Mouse (Mus musculus) MEL (cell line): Measurements from ENCODE around the gene Usp5. TPM values are rescaled to one million over a fixed set of nuclear protein-coding genes. Genes with fewer than 3 reads are reported as not detected.

Source experiments
- DNase-seq: peaks from one replicate; pipeline ENCODE4 v3.0.0; 2011; ENCODE audit warnings: low read depth, low spot score
- H3K27ac ChIP-seq: 2 replicates; pipeline ENCODE4 v1.5.1; 2012; ENCODE audit warnings: low read depth, mild to moderate bottlenecking, control low read depth, low read length, moderate library complexity; ENCODE audit not compliant: control insufficient read depth
- H3K27me3 ChIP-seq, 2 experiments: fragments of 150-350 bp in 1 of 2; sonication (generic) in 1 of 2; 2 replicates each; pipeline ENCODE4 v1.6.1; 2012; ENCODE audit warnings: low read length in 2 of 2, mild to moderate bottlenecking in 2 of 2, improper control_type of control experiment in 1 of 2, moderate library complexity in 1 of 2; ENCODE audit not compliant: insufficient read depth in 2 of 2, control insufficient read depth in 1 of 2
- H3K36me3 ChIP-seq, 2 experiments: 2 replicates each; pipeline ENCODE4 v1.6.1; 2012 to 2014; ENCODE audit warnings: low read length in 2 of 2, improper control_type of control experiment in 1 of 2, inconsistent platforms in 1 of 2, mild to moderate bottlenecking in 1 of 2; ENCODE audit not compliant: insufficient read depth in 2 of 2, control insufficient read depth in 1 of 2
- H3K4me1 ChIP-seq, 2 experiments: fragments of 150-350 bp in 1 of 2; sonication (generic) in 1 of 2; 2 replicates each; pipeline ENCODE4 v1.6.1; 2012; ENCODE audit warnings: low read length in 2 of 2, improper control_type of control experiment in 1 of 2, mild to moderate bottlenecking in 1 of 2; ENCODE audit not compliant: insufficient read depth in 2 of 2, control insufficient read depth in 1 of 2
- H3K4me3 ChIP-seq, 2 experiments: fragments of 150-350 bp in 1 of 2; sonication (generic) in 1 of 2; 2 replicates each; pipeline ENCODE4 v1.5.1; 2012; ENCODE audit warnings: low read depth in 2 of 2, low read length in 2 of 2, mild to moderate bottlenecking in 2 of 2, moderate library complexity in 2 of 2, control low read depth in 1 of 2, improper control_type of control experiment in 1 of 2; ENCODE audit not compliant: control insufficient read depth in 1 of 2, insufficient read depth in 1 of 2
- H3K79me2 ChIP-seq: 2 replicates; pipeline ENCODE4 v1.6.1; 2012; ENCODE audit warnings: mild to moderate bottlenecking, low read length, moderate library complexity; ENCODE audit not compliant: control insufficient read depth, poor library complexity, insufficient read depth
- H3K9ac ChIP-seq: 2 replicates; pipeline ENCODE4 v1.6.1; 2012; ENCODE audit warnings: low read depth, mild to moderate bottlenecking, control low read depth, low read length, moderate library complexity; ENCODE audit not compliant: control insufficient read depth, poor library complexity, severe bottlenecking
- H3K9me3 ChIP-seq: fragments of 150-350 bp; sonication (generic); replicated peaks from 2 replicates; pipeline ENCODE4 v1.6.1; 2012; ENCODE audit warnings: mild to moderate bottlenecking, low read length, improper control_type of control experiment, moderate library complexity; ENCODE audit not compliant: insufficient read depth
- BHLHE40 ChIP-seq: IDR thresholded peaks from 2 replicates; pipeline ENCODE4 v1.6.1; 2012; ENCODE audit warnings: low read depth, mild to moderate bottlenecking, inconsistent platforms, low read length, improper control_type of control experiment, borderline replicate concordance
- E2F4 ChIP-seq: IDR thresholded peaks from 2 replicates; pipeline ENCODE4 v1.6.1; 2011; ENCODE audit warnings: low read depth, low read length, improper control_type of control experiment, borderline replicate concordance
- ELF1 ChIP-seq: IDR thresholded peaks from 2 replicates; pipeline ENCODE4 v1.6.1; 2014; ENCODE audit warnings: low read depth, mild to moderate bottlenecking, inconsistent platforms, low read length, improper control_type of control experiment, moderate library complexity
- ETS1 ChIP-seq: IDR thresholded peaks from 2 replicates; pipeline ENCODE4 v1.6.1; 2012; ENCODE audit warnings: low read depth, mild to moderate bottlenecking, inconsistent platforms, low read length, improper control_type of control experiment, moderate library complexity
- HCFC1 ChIP-seq: IDR thresholded peaks from 2 replicates; pipeline ENCODE4 v1.6.1; 2012; ENCODE audit warnings: low read depth, mild to moderate bottlenecking, inconsistent platforms, low read length, improper control_type of control experiment, moderate library complexity
- KAT2A ChIP-seq: conservative IDR thresholded peaks from 2 replicates; pipeline ENCODE4 v1.6.1; 2012; ENCODE audit warnings: low read depth, low read length, improper control_type of control experiment, inconsistent platforms
- MAX ChIP-seq: IDR thresholded peaks from 2 replicates; pipeline ENCODE4 v1.6.1; 2011; ENCODE audit warnings: low read length, improper control_type of control experiment
- MAZ ChIP-seq: IDR thresholded peaks from 2 replicates; pipeline ENCODE4 v1.6.1; 2012; ENCODE audit warnings: low read depth, mild to moderate bottlenecking, inconsistent platforms, low read length, improper control_type of control experiment
- MEF2A ChIP-seq: IDR thresholded peaks from 2 replicates; pipeline ENCODE4 v1.6.1; 2014; ENCODE audit warnings: low read depth, mild to moderate bottlenecking, inconsistent platforms, low read length, improper control_type of control experiment; ENCODE audit not compliant: poor library complexity, insufficient replicate concordance, severe bottlenecking; ENCODE audit errors: extremely low read depth
- MXI1 ChIP-seq: IDR thresholded peaks from 2 replicates; pipeline ENCODE4 v1.6.1; 2011; ENCODE audit warnings: mild to moderate bottlenecking, low read depth, low read length, improper control_type of control experiment
- MYB ChIP-seq: IDR thresholded peaks from 2 replicates; pipeline ENCODE4 v1.6.1; 2011; ENCODE audit warnings: mild to moderate bottlenecking, low read depth, low read length, improper control_type of control experiment
- NELFE ChIP-seq: IDR thresholded peaks from 2 replicates; pipeline ENCODE4 v1.6.1; 2011; ENCODE audit warnings: low read depth, low read length, improper control_type of control experiment
- NRF1 ChIP-seq: IDR thresholded peaks from 2 replicates; pipeline ENCODE4 v1.6.1; 2014; ENCODE audit warnings: low read depth, mild to moderate bottlenecking, inconsistent platforms, low read length, improper control_type of control experiment, moderate library complexity; ENCODE audit not compliant: poor library complexity, insufficient read depth, severe bottlenecking
- POLR2AphosphoS5 ChIP-seq: IDR thresholded peaks from 2 replicates; pipeline ENCODE4 v1.6.1; 2012; ENCODE audit warnings: low read depth, borderline replicate concordance, mild to moderate bottlenecking, inconsistent platforms, low read length, moderate library complexity, mixed read lengths
- UBTF ChIP-seq: IDR thresholded peaks from 2 replicates; pipeline ENCODE4 v1.6.1; 2012; ENCODE audit warnings: low read depth, mild to moderate bottlenecking, inconsistent platforms, low read length, improper control_type of control experiment, moderate library complexity, borderline replicate concordance; ENCODE audit not compliant: insufficient read depth
- USF2 ChIP-seq, 2 experiments: IDR thresholded peaks; 2 replicates each; pipeline ENCODE4 v1.6.1; 2011 to 2012; ENCODE audit warnings: improper control_type of control experiment in 2 of 2, low read length in 2 of 2, borderline replicate concordance in 1 of 2, inconsistent platforms in 1 of 2, low read depth in 1 of 2, mild to moderate bottlenecking in 1 of 2; ENCODE audit not compliant: insufficient read depth in 1 of 2
- polyA plus RNA-seq, 2 experiments: library from polyadenylated mRNA; stranded (reverse) in 1 of 2; unstranded in 1 of 2; fragments of >175 nt in 1 of 2; fragments of >200 nt in 1 of 2; gene quantifications; 2 replicates each; pipeline versions ENCODE4 v1.2.1 to v1.2.4; 2012; ENCODE audit warnings: low replicate concordance in 2 of 2, low read depth in 1 of 2; ENCODE audit not compliant: insufficient read length in 2 of 2, insufficient read depth in 1 of 2, missing spikeins in 1 of 2
- total RNA-seq: library from RNA; depleted of rRNA; stranded (reverse); fragments of 300-350 nt; gene quantifications from 2 replicates; pipeline ENCODE4 v1.2.3, GENCODE M21; 2012

Gene Usp5
- total and polyA plus RNA-seq, 3 experiments, result 102 to 129 TPM; not detected in 1

DNA sequence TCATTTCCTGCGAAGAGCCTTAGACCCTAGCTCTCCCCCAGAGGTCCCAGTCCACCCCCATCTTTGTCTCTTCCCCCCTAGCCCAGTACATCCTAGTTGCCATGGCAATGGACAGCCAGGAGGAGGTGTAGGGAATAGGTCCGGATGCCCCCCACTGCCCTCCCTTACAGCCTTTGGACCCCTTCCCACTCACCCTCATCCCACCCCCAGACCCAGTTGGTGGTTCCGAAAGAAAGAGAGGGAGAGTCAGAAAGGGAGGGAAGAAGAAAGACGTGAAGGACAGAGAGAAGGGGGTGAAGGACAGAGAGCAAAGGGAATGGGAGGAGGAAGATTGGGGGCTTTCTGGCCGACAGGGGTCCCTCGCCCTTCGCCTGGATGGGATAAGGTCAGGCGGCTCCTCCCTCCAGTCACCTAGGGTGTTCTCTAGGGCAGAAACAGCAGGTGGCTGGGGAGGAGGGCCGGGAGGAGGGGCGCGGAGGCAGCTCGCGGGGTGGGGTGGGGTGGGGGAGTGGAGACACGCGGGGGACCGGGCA lies 33.9 kb upstream of the Usp5 start:
- H3K27me3 ChIP-seq, result peaks cover 10 to 14% of the 10 kb centered on the region in 2 experiments
- no peaks in the 10 kb centered on the region for H3K79me2 ChIP-seq
- TF ChIP-seq MYB (no peak), HCFC1 (no peak), USF2 (IDR thresholded peaks at IDR 0.05; ENCODE audit: borderline replicate concordance in 1 of 2, insufficient read depth in 1 of 2, low read depth in 1 of 2, low read length in 2 of 2) (no peak), UBTF (no peak), ELF1 (no peak), NELFE (no peak), ETS1 (no peak), MAZ (no peak), KAT2A (no peak), E2F4 (no peak), BHLHE40 (no peak), MXI1 (no peak), POLR2AphosphoS5 (no peak), MEF2A (no peak), NRF1 (no peak)
- no peak overlapping the region for H3K27ac ChIP-seq
- no peaks in the 10 kb centered on the region; a peak in 2 of 4 replicates for H3K4me1 ChIP-seq
- peak overlapping the region; percentile 11; the same call in 1 of the 2 replicates for H3K9ac ChIP-seq
- peak overlapping the region; percentile 45 to 79; a peak in 3 of 4 replicates for H3K4me3 ChIP-seq
- DNase-seq, result no peak
- no peaks in the 10 kb centered on the region for H3K36me3 ChIP-seq
- H3K9me3 ChIP-seq, result no peaks in the 10 kb centered on the region

DNA sequence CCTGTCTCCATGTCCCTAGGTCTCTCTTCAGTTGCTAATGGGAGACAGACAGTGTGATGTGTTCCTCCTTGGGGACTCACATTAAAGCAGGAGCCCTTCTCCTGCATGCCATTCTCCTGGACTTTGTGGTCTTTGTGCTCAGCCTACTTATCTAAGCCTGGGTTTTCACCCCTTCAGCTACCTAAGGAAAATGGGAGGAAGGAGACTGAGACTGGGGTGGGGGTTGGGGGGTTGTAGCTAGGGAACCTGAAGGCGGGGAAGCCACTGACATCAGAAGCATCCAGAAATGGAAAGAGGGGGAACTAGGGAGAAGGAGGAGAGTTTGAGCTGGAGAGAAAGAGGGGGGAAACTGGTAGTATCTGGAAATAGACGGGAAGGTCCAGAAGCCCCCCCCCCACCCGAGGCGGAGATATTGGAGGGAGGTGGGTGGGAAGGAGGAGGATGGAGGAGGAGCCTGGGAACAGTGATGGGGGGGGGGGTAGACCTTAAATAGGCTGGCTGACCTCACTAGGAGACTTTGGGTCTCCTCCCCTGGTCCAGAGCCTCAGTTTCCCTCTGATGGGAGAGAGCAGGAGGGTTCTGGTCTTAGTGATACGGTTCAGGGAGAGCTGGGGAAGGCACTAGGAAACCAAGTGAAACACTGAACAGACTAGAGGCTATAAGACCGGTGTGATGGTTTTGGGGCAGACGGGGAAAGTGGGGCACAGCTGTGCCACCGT lies 33.3 kb upstream of the Usp5 start:
- no peaks in the 10 kb centered on the region for H3K36me3 ChIP-seq
- TF ChIP-seq HCFC1, result no peak
- no peak for TF ChIP-seq MAX
- TF ChIP-seq POLR2AphosphoS5, result no peak
- no peak for TF ChIP-seq ELF1
- TF ChIP-seq, all 39 proteins: peak for 0
- H3K27ac ChIP-seq, result no peak overlapping the region
- H3K4me1 ChIP-seq, result no peaks in the 10 kb centered on the region; a peak in 2 of 4 replicates
- no peak overlapping the region for H3K4me3 ChIP-seq
- peaks cover 7 to 14% of the 10 kb centered on the region in 2 experiments for H3K27me3 ChIP-seq
- no peaks in the 10 kb centered on the region for H3K79me2 ChIP-seq
- no peaks in the 10 kb centered on the region for H3K9me3 ChIP-seq
- no peak overlapping the region for H3K9ac ChIP-seq
- DNase-seq, result no peak
